Mouse (Mus musculus) embryonic facial prominence, embryonic 14.5 days (tissue): ENCODE results near the gene Ubac2. TPM values are rescaled to one million over a fixed set of nuclear protein-coding genes. Genes with fewer than 3 reads are reported as not detected.

ENCODE experiments used
- ATAC-seq: fragments of 200-750 bp; cut with Nextera tagmentation; 2 replicates; pipeline ENCODE4 v1.8.0; 2017; ENCODE audit warnings: low read depth, moderate number of reproducible peaks, moderate TSS enrichment
- DNase-seq: peaks from one replicate; pipeline ENCODE4 v3.0.0-alpha.2; 2015; ENCODE audit warnings: low spot score
- H3K27ac ChIP-seq: fragments of 300-500 bp; sonication (generic); replicated peaks from 2 replicates; pipeline ENCODE4 v1.5.1; 2014; ENCODE audit warnings: low read depth, mild to moderate bottlenecking, low read length, moderate library complexity
- H3K27me3 ChIP-seq: fragments of 300-500 bp; sonication (generic); replicated peaks from 2 replicates; pipeline ENCODE4 v1.6.1; 2014; ENCODE audit warnings: low read length; ENCODE audit not compliant: control insufficient read depth, insufficient read depth
- H3K36me3 ChIP-seq: fragments of 300-500 bp; sonication (generic); 2 replicates; pipeline ENCODE4 v1.6.1; 2014; ENCODE audit warnings: low read length, mixed read lengths; ENCODE audit not compliant: control insufficient read depth, insufficient read depth
- H3K4me1 ChIP-seq: fragments of 300-500 bp; sonication (generic); 2 replicates; pipeline ENCODE4 v1.6.1; 2014; ENCODE audit warnings: antibody characterized with exemption, low read length; ENCODE audit not compliant: control insufficient read depth, insufficient read depth
- H3K4me2 ChIP-seq: fragments of 300-500 bp; sonication (generic); 2 replicates; pipeline ENCODE4 v1.6.1; 2014; ENCODE audit warnings: low read depth, mild to moderate bottlenecking, low read length, moderate library complexity, mixed read lengths
- H3K4me3 ChIP-seq: fragments of 300-500 bp; sonication (generic); 2 replicates; pipeline ENCODE4 v1.5.1; 2014; ENCODE audit warnings: low read depth, mild to moderate bottlenecking, low read length
- H3K9ac ChIP-seq: fragments of 300-500 bp; sonication (generic); 2 replicates; pipeline ENCODE4 v1.6.1; 2014; ENCODE audit warnings: low read depth, mild to moderate bottlenecking, low read length, moderate library complexity, mixed read lengths
- H3K9me3 ChIP-seq: fragments of 300-500 bp; sonication (generic); 2 replicates; pipeline ENCODE4 v1.6.1; 2016; ENCODE audit warnings: low read length; ENCODE audit not compliant: control insufficient read depth
- WGBS: fragments of 180-500 bp; shearing (Covaris S2); extraction: QIAGEN DNeasy Blood & Tissue Kit; methylation state at CpG from one replicate; pipeline ENCODE4 v1.1.7; 2014; 5-methylcytosine and 5-hydroxymethylcytosine counted together
- polyA plus RNA-seq: library from polyadenylated mRNA; unstranded; fragments of >200 nt; fragmentation: Nextera tagmentation; extraction: Ambion mirVana; gene quantifications from 2 replicates; pipeline ENCODE4 v1.2.1, GENCODE M21; 2014

The Ubac2 gene
- polyA plus RNA-seq, 1 experiment from 2014 or later = 60.1 TPM

GRCm38 (mm10) chr14:121989331-121989730 is 110.9 kb downstream of the Ubac2 start:
- no peak overlapping the region for H3K9ac ChIP-seq
- no peaks in the 10 kb centered on the region for H3K4me1 ChIP-seq
- no peak overlapping the region for H3K27ac ChIP-seq
- H3K27me3 ChIP-seq = no peaks in the 10 kb centered on the region
- no peak overlapping the region for H3K4me3 ChIP-seq
- H3K9me3 ChIP-seq = no peaks in the 10 kb centered on the region
- no peak for ATAC-seq
- H3K36me3 ChIP-seq = peaks cover 5% of the 10 kb centered on the region
- H3K4me2 ChIP-seq = no peak overlapping the region
- 97% methylated on average over 3 of the region's 3 CpGs for WGBS
- DNase-seq = no peak

GRCm38 (mm10) chr14:121989869-121990268 is 111.4 kb downstream of the Ubac2 start:
- no peak for DNase-seq
- no peaks in the 10 kb centered on the region for H3K4me1 ChIP-seq
- H3K4me3 ChIP-seq = no peak overlapping the region
- peaks cover 10% of the 10 kb centered on the region for H3K36me3 ChIP-seq
- 95% methylated on average over 3 of the region's 3 CpGs for WGBS
- no peak overlapping the region for H3K9ac ChIP-seq
- no peak for ATAC-seq
- no peak overlapping the region for H3K4me2 ChIP-seq
- H3K9me3 ChIP-seq = no peaks in the 10 kb centered on the region
- no peak overlapping the region for H3K27ac ChIP-seq
- H3K27me3 ChIP-seq = no peaks in the 10 kb centered on the region

- H3K9me3 ChIP-seq = no peaks in the 10 kb centered on the region
- peaks cover 20% of the 10 kb centered on the region for H3K36me3 ChIP-seq
- WGBS = 82% methylated on average over 6 of the region's 6 CpGs
- H3K9ac ChIP-seq = no peak overlapping the region
- H3K4me2 ChIP-seq = no peak overlapping the region
- H3K27ac ChIP-seq = no peak overlapping the region
- H3K4me1 ChIP-seq = no peaks in the 10 kb centered on the region
- H3K4me3 ChIP-seq = no peak overlapping the region
- ATAC-seq (no peak), DNase-seq (no peak)
- no peaks in the 10 kb centered on the region for H3K27me3 ChIP-seq
Observed at GRCm38 (mm10) chr14:121990897-121991296, 112.5 kb downstream of the Ubac2 start.

- no peaks in the 10 kb centered on the region for H3K9me3 ChIP-seq
- no peak for DNase-seq
- no peak overlapping the region for H3K4me2 ChIP-seq
- no peaks in the 10 kb centered on the region for H3K27me3 ChIP-seq
- ATAC-seq = no peak
- no peak overlapping the region for H3K4me3 ChIP-seq
- peaks cover 28% of the 10 kb centered on the region for H3K36me3 ChIP-seq
- H3K9ac ChIP-seq = no peak overlapping the region
- no peaks in the 10 kb centered on the region for H3K4me1 ChIP-seq
- no peak overlapping the region for H3K27ac ChIP-seq
Observed at GRCm38 (mm10) chr14:121991921-121992320, 113.5 kb downstream of the Ubac2 start.

GRCm38 (mm10) chr14:121992395-121993280 is 114.2 kb downstream of the Ubac2 start:
- no peak for ATAC-seq
- H3K4me2 ChIP-seq = no peak overlapping the region
- H3K27me3 ChIP-seq = no peaks in the 10 kb centered on the region
- H3K4me1 ChIP-seq = no peaks in the 10 kb centered on the region
- no peak overlapping the region for H3K9ac ChIP-seq
- no peak overlapping the region for H3K4me3 ChIP-seq
- DNase-seq = no peak
- peaks cover 33% of the 10 kb centered on the region for H3K36me3 ChIP-seq
- no peaks in the 10 kb centered on the region for H3K9me3 ChIP-seq
- WGBS = 86% methylated on average over 13 of the region's 13 CpGs
- H3K27ac ChIP-seq = no peak overlapping the region

GRCm38 (mm10) chr14:121993616-121994015 is 115.2 kb downstream of the Ubac2 start:
- Histone ChIP-seq H3K4me2 (no peak overlapping the region), H3K27ac (no peak overlapping the region), H3K36me3 (peaks cover 34% of the 10 kb centered on the region), H3K9me3 (no peaks in the 10 kb centered on the region), H3K4me3 (no peak overlapping the region), H3K27me3 (no peaks in the 10 kb centered on the region), H3K9ac (no peak overlapping the region), H3K4me1 (no peaks in the 10 kb centered on the region)
- ATAC-seq (no peak), DNase-seq (no peak)
- 90% methylated on average over 4 of the region's 4 CpGs for WGBS

GRCm38 (mm10) chr14:121994171-121994700 is 115.8 kb downstream of the Ubac2 start:
- H3K4me3 ChIP-seq = no peak overlapping the region
- H3K4me2 ChIP-seq = no peak overlapping the region
- H3K27ac ChIP-seq = no peak overlapping the region
- H3K36me3 ChIP-seq = peaks cover 36% of the 10 kb centered on the region
- ATAC-seq (no peak), DNase-seq (no peak)
- no peak overlapping the region for H3K9ac ChIP-seq
- 93% methylated on average over 17 of the region's 17 CpGs for WGBS
- H3K4me1 ChIP-seq = no peaks in the 10 kb centered on the region
- no peaks in the 10 kb centered on the region for H3K27me3 ChIP-seq
- H3K9me3 ChIP-seq = no peaks in the 10 kb centered on the region

GRCm38 (mm10) chr14:121994846-121995556 is 116.6 kb downstream of the Ubac2 start:
- H3K36me3 ChIP-seq = peaks cover 37% of the 10 kb centered on the region
- no peak for DNase-seq
- H3K27ac ChIP-seq = no peak overlapping the region

More at GRCm38 (mm10) chr14:121994846-121995556, 116.6 kb downstream of the Ubac2 start:
- Histone ChIP-seq H3K4me3 (no peak overlapping the region), H3K9me3 (no peaks in the 10 kb centered on the region), H3K4me2 (no peak overlapping the region), H3K27me3 (no peaks in the 10 kb centered on the region), H3K9ac (no peak overlapping the region), H3K4me1 (no peaks in the 10 kb centered on the region)
- no peak for ATAC-seq
- 86% methylated on average over 7 of the region's 7 CpGs for WGBS
